Mouse (Mus musculus) stomach, postnatal 0 days (tissue): ENCODE data around the gene Acp6.

Experiments used
- CTCF ChIP-seq: IDR thresholded peaks from 2 replicates; pipeline ENCODE4 v1.5.1; 2016; ENCODE audit warnings: antibody characterized with exemption, low read depth, mild to moderate bottlenecking, moderate library complexity
- EP300 ChIP-seq: optimal IDR thresholded peaks from 2 replicates; pipeline ENCODE3; 2016; ENCODE audit warnings: antibody characterized with exemption

- TF ChIP-seq CTCF, result no peak
- no peak for TF ChIP-seq EP300
Observed at GRCm38 (mm10) chr3:97223261-97223660, 64.7 kb downstream of the Acp6 start.
